Mouse (Mus musculus) thymus, adult 2 months (tissue): ENCODE data around the gene Uhrf1. TPM values are rescaled to one million over a fixed set of nuclear protein-coding genes. Genes with fewer than 3 reads are reported as not detected.

Source experiments
- DNase-seq: peaks from one replicate; pipeline ENCODE4 v3.0.0; 2021
- H3K27ac ChIP-seq: fragments of 200-500 bp; 2 replicates; pipeline ENCODE4 v1.5.1; 2012; ENCODE audit warnings: low read length, control low read depth; ENCODE audit not compliant: control insufficient read depth, insufficient read depth
- H3K27me3 ChIP-seq: fragments of 200-500 bp; 2 replicates; pipeline ENCODE4 v1.6.1; 2012; ENCODE audit warnings: mild to moderate bottlenecking, low read length, moderate library complexity, mixed read lengths; ENCODE audit not compliant: control insufficient read depth, insufficient read depth
- H3K36me3 ChIP-seq: fragments of 200-500 bp; 2 replicates; pipeline ENCODE4 v1.6.1; 2012; ENCODE audit warnings: mild to moderate bottlenecking, low read length, moderate library complexity; ENCODE audit not compliant: control insufficient read depth, insufficient read depth
- H3K4me1 ChIP-seq: fragments of 200-500 bp; replicated peaks from 2 replicates; pipeline ENCODE4 v1.6.1; 2012; ENCODE audit warnings: low read length; ENCODE audit not compliant: control insufficient read depth, insufficient read depth
- H3K4me3 ChIP-seq: fragments of 200-500 bp; 2 replicates; pipeline ENCODE4 v1.5.1; 2012; ENCODE audit warnings: mild to moderate bottlenecking, low read length, control low read depth, moderate library complexity; ENCODE audit not compliant: control insufficient read depth, insufficient read depth
- CTCF ChIP-seq: fragments of 200-500 bp; IDR thresholded peaks from 2 replicates; pipeline ENCODE4 v1.5.1; 2012; ENCODE audit warnings: mild to moderate bottlenecking, control low read depth, low read length, moderate library complexity, borderline replicate concordance; ENCODE audit not compliant: control insufficient read depth, poor library complexity, insufficient read depth; ENCODE audit errors: extremely low read depth
- POLR2A ChIP-seq: fragments of 200-500 bp; IDR thresholded peaks from 2 replicates; pipeline ENCODE4 v1.6.1; 2012; ENCODE audit warnings: mild to moderate bottlenecking, low read length, control low read depth, moderate library complexity; ENCODE audit not compliant: control insufficient read depth, poor library complexity, insufficient read depth; ENCODE audit errors: extremely low read depth
- WGBS: fragments of 180-500 bp; shearing (Covaris S2); methylation state at CpG from one replicate; pipeline ENCODE4 v1.1.7; 2018; 5-methylcytosine and 5-hydroxymethylcytosine counted together
- polyA plus RNA-seq: library from polyadenylated mRNA; depleted of rRNA; stranded (reverse); fragments of >200 nt; gene quantifications from 2 replicates; pipeline ENCODE4 v1.2.3, GENCODE M21; 2012

Gene Uhrf1
- polyA plus RNA-seq, 1 experiment, result 154 TPM

DNA sequence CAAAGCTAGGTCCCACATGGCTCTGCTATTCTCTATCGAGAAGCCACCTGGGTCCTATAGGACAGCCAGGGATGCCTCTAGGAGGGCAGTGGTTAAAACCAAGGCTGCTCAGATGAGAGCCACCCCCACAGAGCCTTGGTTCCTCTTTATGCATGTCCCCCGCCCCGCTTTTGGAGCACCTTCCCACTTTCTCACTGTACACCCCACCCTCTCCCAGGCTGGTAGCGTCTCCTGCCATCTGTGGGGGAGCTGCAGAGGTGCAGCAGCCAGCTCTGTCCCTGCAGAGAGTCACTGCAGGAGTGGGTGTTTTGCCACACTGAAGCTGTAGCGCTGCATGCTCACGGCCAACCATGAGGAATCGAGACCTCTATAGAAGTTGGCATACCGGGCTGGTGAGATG, 19.8 kb upstream of the Uhrf1 start:
- WGBS, result 56% methylated on average over 8 of the region's 8 CpGs
- H3K4me3 ChIP-seq, result no peak overlapping the region
- no peak overlapping the region for H3K27ac ChIP-seq
- no peak for DNase-seq
- no peaks in the 10 kb centered on the region for H3K27me3 ChIP-seq
- TF ChIP-seq POLR2A (no peak), CTCF (no peak)
- peaks cover 7% of the 10 kb centered on the region for H3K4me1 ChIP-seq
- H3K36me3 ChIP-seq, result peaks cover 5% of the 10 kb centered on the region; the same call in 1 of the 2 replicates

DNA sequence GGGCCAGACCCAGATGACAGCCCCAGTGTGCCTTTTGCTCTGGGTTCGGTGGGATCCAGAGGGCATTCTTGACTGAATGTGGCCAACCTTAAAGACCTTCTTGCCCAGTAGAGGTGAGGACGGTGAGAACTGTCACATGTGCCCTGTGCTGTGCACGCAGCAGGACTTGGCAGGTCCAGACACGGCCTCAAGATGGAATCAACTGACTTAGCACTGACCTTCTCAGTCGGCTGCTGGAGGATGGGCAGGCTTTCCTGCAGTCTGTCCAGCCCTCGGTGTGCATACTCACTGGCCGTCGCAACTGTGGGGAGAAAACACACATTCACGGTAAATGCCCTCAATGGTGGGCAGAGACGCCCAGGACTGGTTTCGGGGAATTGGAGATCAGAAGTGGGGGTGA, 17.1 kb upstream of the Uhrf1 start:
- no peak for DNase-seq
- Histone ChIP-seq H3K4me3 (no peak overlapping the region), H3K4me1 (peaks cover 27% of the 10 kb centered on the region), H3K27ac (no peak overlapping the region), H3K36me3 (peaks cover 5% of the 10 kb centered on the region; the same call in 1 of the 2 replicates), H3K27me3 (no peaks in the 10 kb centered on the region)
- TF ChIP-seq CTCF, result no peak
- no peak for TF ChIP-seq POLR2A
- 96% methylated on average over 11 of the region's 11 CpGs for WGBS

DNA sequence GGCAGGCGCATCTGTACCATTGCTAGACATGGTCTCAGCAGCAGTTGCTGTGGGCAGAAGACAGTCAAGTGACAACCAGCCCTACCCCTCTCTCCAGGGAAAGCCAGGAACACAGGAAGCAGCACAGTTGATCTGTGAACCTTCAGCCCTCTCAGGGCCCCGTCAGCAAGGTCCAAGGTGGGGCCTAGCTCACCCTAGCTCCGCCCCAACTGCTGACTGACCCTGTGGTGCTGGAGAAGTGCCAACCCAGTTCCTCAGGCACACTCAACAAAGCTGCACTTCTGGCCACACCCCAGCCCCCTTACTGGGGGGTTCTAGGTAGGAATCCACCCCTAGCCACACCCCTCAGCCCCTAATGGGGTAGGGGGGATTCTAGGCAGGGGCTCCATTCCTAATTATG, 15.3 kb upstream of the Uhrf1 start:
- H3K36me3 ChIP-seq, result peaks cover 5% of the 10 kb centered on the region; the same call in 1 of the 2 replicates
- H3K4me3 ChIP-seq, result no peak overlapping the region
- no peak overlapping the region for H3K27ac ChIP-seq
- H3K27me3 ChIP-seq, result no peaks in the 10 kb centered on the region
- peaks cover 42% of the 10 kb centered on the region for H3K4me1 ChIP-seq
- TF ChIP-seq CTCF (no peak), POLR2A (no peak)
- DNase-seq, result no peak
- 89% methylated on average over 3 of the region's 3 CpGs for WGBS

DNA sequence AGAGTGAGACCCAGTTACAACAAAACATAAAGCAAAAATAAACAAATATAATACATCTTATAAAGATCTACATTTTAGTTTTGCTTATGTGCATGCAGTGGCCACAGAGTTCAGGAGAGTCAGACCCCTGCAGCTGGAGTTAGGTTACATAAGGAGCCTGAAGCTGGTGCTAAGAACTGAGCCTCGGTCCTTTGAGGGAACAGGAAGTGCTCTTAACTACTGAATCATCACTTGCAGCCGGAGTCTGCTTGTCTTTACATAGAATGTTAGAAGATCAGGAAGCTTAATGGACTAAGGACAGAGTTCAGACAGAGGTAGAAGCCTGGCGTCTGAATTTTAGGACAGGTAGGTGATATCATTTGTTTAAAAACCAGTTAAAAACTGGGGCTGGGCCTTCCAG, 14.3 kb upstream of the Uhrf1 start:
- no peak overlapping the region; the same call in 1 of the 2 replicates for H3K4me3 ChIP-seq
- H3K4me1 ChIP-seq, result peaks cover 49% of the 10 kb centered on the region
- no peaks in the 10 kb centered on the region for H3K27me3 ChIP-seq
- peaks cover 5% of the 10 kb centered on the region; the same call in 1 of the 2 replicates for H3K36me3 ChIP-seq
- DNase-seq, result no peak
- TF ChIP-seq POLR2A (no peak), CTCF (no peak)
- 34% methylated on average over 3 of the region's 3 CpGs for WGBS
- H3K27ac ChIP-seq, result peak overlapping the region; percentile 69

DNA sequence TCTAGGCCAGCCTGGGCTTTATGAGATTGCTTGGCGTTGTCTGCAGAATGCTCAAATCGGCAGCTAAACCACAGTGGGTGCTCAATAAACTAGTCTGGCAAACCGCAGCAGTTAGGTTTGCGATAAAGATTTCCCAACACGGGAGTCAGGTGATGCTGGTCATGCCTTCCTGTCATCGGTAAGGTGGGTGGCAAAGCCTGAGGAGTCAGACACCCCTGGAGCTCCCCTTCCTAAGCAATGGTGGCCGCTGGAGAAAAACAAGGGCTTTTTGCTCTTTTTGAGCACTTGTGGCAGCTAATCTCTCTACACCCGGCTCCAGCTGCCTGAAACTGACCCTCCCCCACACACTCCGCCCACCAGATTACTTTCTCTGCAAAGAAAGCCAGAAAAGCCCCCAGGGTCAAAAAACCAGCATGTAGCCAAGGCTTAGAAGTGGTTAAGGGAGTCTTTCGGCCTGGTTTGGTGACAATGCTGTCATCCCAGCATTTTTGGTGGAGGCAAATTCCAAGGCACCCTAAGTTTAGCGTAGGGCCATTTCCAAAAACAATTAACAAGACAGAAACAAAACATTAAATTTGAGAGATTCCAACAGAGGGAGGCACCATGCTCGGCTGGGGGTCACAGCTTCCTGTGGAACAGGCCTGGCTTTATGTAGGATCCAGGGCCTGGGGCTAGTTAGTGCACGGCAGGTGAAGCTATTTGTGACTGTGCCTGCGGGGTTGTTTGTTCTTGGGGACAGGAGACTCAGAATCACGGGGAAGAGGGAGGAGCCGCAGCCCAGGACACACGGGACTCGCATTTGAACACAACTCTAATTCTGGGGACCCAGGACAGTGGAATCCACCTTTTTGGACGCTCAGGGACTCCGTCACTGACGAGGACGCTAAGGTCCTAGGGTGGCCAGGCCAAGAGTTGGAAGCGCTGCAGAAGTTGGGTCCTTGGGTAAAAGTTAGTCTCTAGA, 13.5 kb upstream of the Uhrf1 start:
- H3K36me3 ChIP-seq, result peaks cover 5% of the 10 kb centered on the region; the same call in 1 of the 2 replicates
- no peak for TF ChIP-seq POLR2A
- no peak for TF ChIP-seq CTCF
- H3K4me1 ChIP-seq, result peaks cover 57% of the 10 kb centered on the region
- DNase-seq, result peak; percentile 51
- 19% methylated on average over 23 of the region's 23 CpGs for WGBS
- peak overlapping the region; percentile 69 for H3K27ac ChIP-seq
- H3K27me3 ChIP-seq, result no peaks in the 10 kb centered on the region
- peak overlapping the region; percentile 67 for H3K4me3 ChIP-seq

DNA sequence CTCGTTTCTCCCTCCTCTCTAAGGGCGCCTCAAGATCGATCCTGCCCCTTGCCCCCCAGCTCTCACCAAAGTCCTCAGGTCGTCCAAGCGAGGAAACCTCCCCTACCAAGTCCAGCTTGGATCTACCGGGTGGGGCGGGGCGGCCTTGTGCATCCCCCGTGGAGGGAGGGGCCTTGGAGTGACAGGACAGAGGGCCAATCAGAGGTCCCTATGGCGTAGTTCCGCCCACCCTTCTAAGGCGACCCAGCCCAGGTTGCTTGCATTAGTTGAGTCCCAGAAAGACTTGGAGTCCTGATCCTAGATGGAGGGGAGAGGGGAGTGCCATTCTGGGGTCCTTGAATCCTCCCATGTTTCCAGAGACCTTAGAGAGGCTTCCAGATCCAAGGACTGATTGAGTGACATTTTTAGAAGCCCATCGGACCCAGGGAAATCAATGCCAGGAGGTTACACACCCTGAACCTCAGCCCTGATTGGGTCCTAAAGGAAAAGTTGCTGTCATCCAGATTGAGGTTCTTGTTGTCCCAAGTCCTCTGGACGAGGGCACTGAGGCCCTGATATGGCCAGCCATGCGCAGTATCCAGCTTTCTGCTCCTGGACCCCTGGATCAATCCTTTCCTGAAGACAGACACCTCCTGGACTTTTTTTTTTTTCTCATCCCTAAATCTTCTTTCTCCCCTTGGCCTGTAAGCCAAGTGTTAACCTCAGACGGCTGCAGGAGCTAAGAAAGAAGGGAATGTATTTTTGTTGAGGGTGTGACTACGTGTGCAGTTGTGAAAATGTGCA, 12.5 kb upstream of the Uhrf1 start:
- peaks cover 57% of the 10 kb centered on the region for H3K4me1 ChIP-seq
- H3K27ac ChIP-seq, result peak overlapping the region; percentile 78
- peaks cover 5% of the 10 kb centered on the region; the same call in 1 of the 2 replicates for H3K36me3 ChIP-seq
- WGBS, result 15% methylated on average over 17 of the region's 17 CpGs
- TF ChIP-seq CTCF (no peak), POLR2A (0 out of 2 replicates have a peak, but pooled peaks have one; percentile 45)
- H3K4me3 ChIP-seq, result peak overlapping the region; percentile 67
- no peaks in the 10 kb centered on the region for H3K27me3 ChIP-seq
- DNase-seq, result peak; percentile 95
